Mouse (Mus musculus): ENCODE results near the gene Pygb.

- TF ChIP-seq CTCF (IDR thresholded peaks at IDR 0.05; ENCODE audit: low read depth) = no peak
- no peak for TF ChIP-seq EP300 (IDR thresholded peaks at IDR 0.05; ENCODE audit: low read depth)
Observed at GRCm38 (mm10) chr2:150808381-150808780, 21.8 kb downstream of the Pygb start.
